Mouse (Mus musculus) midbrain, embryonic 11.5 days (tissue): ENCODE results near the gene Smtn. TPM values are rescaled to one million over a fixed set of nuclear protein-coding genes. Genes with fewer than 3 reads are reported as not detected.

Experiments
- ATAC-seq: fragments of 200-750 bp; cut with Nextera tagmentation; 2 replicates; pipeline ENCODE4 v1.8.0; 2017; ENCODE audit warnings: moderate TSS enrichment, moderate library complexity; ENCODE audit not compliant: low FRiP score
- DNase-seq: peaks from one replicate; pipeline ENCODE4 v3.0.0; 2015; ENCODE audit warnings: low spot score; ENCODE audit errors: missing footprints
- H3K27ac ChIP-seq: fragments of 300-500 bp; sonication (generic); 2 replicates; pipeline ENCODE4 v1.5.1; 2014; ENCODE audit warnings: low read depth, low read length
- H3K27me3 ChIP-seq: fragments of 300-500 bp; sonication (generic); 2 replicates; pipeline ENCODE4 v1.6.1; 2014; ENCODE audit warnings: mild to moderate bottlenecking, low read length, moderate library complexity, mixed read lengths; ENCODE audit not compliant: control insufficient read depth, insufficient read depth
- H3K36me3 ChIP-seq: fragments of 300-500 bp; sonication (generic); 2 replicates; pipeline ENCODE4 v1.6.1; 2014; ENCODE audit warnings: mild to moderate bottlenecking, low read length, moderate library complexity, mixed read lengths; ENCODE audit not compliant: control insufficient read depth, insufficient read depth
- H3K4me1 ChIP-seq: fragments of 300-500 bp; sonication (generic); 2 replicates; pipeline ENCODE4 v1.6.1; 2014; ENCODE audit warnings: low read length; ENCODE audit not compliant: control insufficient read depth, insufficient read depth
- H3K4me2 ChIP-seq: fragments of 300-500 bp; sonication (generic); 2 replicates; pipeline ENCODE4 v1.6.1; 2014; ENCODE audit warnings: mild to moderate bottlenecking, moderate library complexity
- H3K4me3 ChIP-seq: fragments of 300-500 bp; sonication (generic); 2 replicates; pipeline ENCODE4 v1.5.1; 2014; ENCODE audit warnings: low read depth, low read length
- H3K9ac ChIP-seq: fragments of 300-500 bp; sonication (generic); 2 replicates; pipeline ENCODE4 v1.6.1; 2014; ENCODE audit warnings: low read length
- H3K9me3 ChIP-seq: fragments of 300-500 bp; sonication (generic); 2 replicates; pipeline ENCODE4 v1.6.1; 2016; ENCODE audit warnings: low read length; ENCODE audit not compliant: control insufficient read depth
- WGBS: fragments of 180-500 bp; shearing (Covaris S2); extraction: QIAGEN DNeasy Blood & Tissue Kit; methylation state at CpG from one replicate; pipeline ENCODE4 v1.1.7; 2014; 5-methylcytosine and 5-hydroxymethylcytosine counted together
- polyA plus RNA-seq: library from polyadenylated mRNA; unstranded; fragments of >200 nt; fragmentation: Nextera tagmentation; extraction: Ambion mirVana; gene quantifications from 2 replicates; pipeline ENCODE4 v1.2.1, GENCODE M21; 2014

Smtn gene
- polyA plus RNA-seq, 1 experiment from 2014 or later = 27.1 TPM

GRCm38 (mm10) chr11:3533406-3533932, 6.9 kb downstream of the Smtn start:
- Histone ChIP-seq H3K27ac (no peak overlapping the region), H3K36me3 (peaks cover 5% of the 10 kb centered on the region; the same call in 1 of the 2 replicates), H3K27me3 (no peaks in the 10 kb centered on the region), H3K4me3 (no peak overlapping the region), H3K9ac (no peak overlapping the region), H3K9me3 (no peaks in the 10 kb centered on the region), H3K4me2 (no peak overlapping the region), H3K4me1 (peaks cover 9% of the 10 kb centered on the region)
- no peak for DNase-seq
- ATAC-seq = no peak
- WGBS = 90% methylated on average over 17 of the region's 17 CpGs

- no peaks in the 10 kb centered on the region for H3K27me3 ChIP-seq
- no peak overlapping the region for H3K27ac ChIP-seq
- peaks cover 8% of the 10 kb centered on the region for H3K4me1 ChIP-seq
- H3K9me3 ChIP-seq = no peaks in the 10 kb centered on the region
- 91% methylated on average over 16 of the region's 16 CpGs for WGBS
- DNase-seq (no peak), ATAC-seq (no peak)
- H3K4me2 ChIP-seq = no peak overlapping the region
- peaks cover 5% of the 10 kb centered on the region; the same call in 1 of the 2 replicates for H3K36me3 ChIP-seq
- no peak overlapping the region for H3K4me3 ChIP-seq
- H3K9ac ChIP-seq = no peak overlapping the region
Measured at GRCm38 (mm10) chr11:3532101-3532931, 8.1 kb downstream of the Smtn start.

GRCm38 (mm10) chr11:3531634-3532033, 8.8 kb downstream of the Smtn start:
- H3K36me3 ChIP-seq = peaks cover 5% of the 10 kb centered on the region; the same call in 1 of the 2 replicates
- no peak for DNase-seq
- H3K9ac ChIP-seq = no peak overlapping the region

GRCm38 (mm10) chr11:3530731-3531130, 9.7 kb downstream of the Smtn start:
- 96% methylated on average over 3 of the region's 3 CpGs for WGBS
- no peak for ATAC-seq
- peaks cover 5% of the 10 kb centered on the region; the same call in 1 of the 2 replicates for H3K36me3 ChIP-seq

More at GRCm38 (mm10) chr11:3531634-3532033, 8.8 kb downstream of the Smtn start:
- 81% methylated on average over 6 of the region's 6 CpGs for WGBS
- Histone ChIP-seq H3K4me3 (no peak overlapping the region), H3K27ac (no peak overlapping the region), H3K4me2 (no peak overlapping the region), H3K9me3 (no peaks in the 10 kb centered on the region), H3K27me3 (no peaks in the 10 kb centered on the region), H3K4me1 (peaks cover 8% of the 10 kb centered on the region)
- ATAC-seq = no peak

GRCm38 (mm10) chr11:3529476-3530252, 10.7 kb downstream of the Smtn start:
- H3K4me1 ChIP-seq = no peaks in the 10 kb centered on the region
- H3K27me3 ChIP-seq = no peaks in the 10 kb centered on the region
- ATAC-seq = no peak
- no peak overlapping the region for H3K27ac ChIP-seq
- H3K4me2 ChIP-seq = no peak overlapping the region
- DNase-seq = no peak
- H3K4me3 ChIP-seq = no peak overlapping the region
- H3K9ac ChIP-seq = no peak overlapping the region
- WGBS = 83% methylated on average over 20 of the region's 20 CpGs
- H3K9me3 ChIP-seq = no peaks in the 10 kb centered on the region
- peaks cover 5% of the 10 kb centered on the region; the same call in 1 of the 2 replicates for H3K36me3 ChIP-seq

More at GRCm38 (mm10) chr11:3530731-3531130, 9.7 kb downstream of the Smtn start:
- DNase-seq = no peak
- Histone ChIP-seq H3K9ac (no peak overlapping the region), H3K27me3 (no peaks in the 10 kb centered on the region), H3K9me3 (no peaks in the 10 kb centered on the region), H3K4me2 (no peak overlapping the region), H3K4me3 (no peak overlapping the region), H3K27ac (no peak overlapping the region), H3K4me1 (peaks cover 3% of the 10 kb centered on the region)

GRCm38 (mm10) chr11:3528208-3528607, 12.2 kb downstream of the Smtn start:
- ATAC-seq (no peak), DNase-seq (no peak)
- Histone ChIP-seq H3K27ac (no peak overlapping the region), H3K9ac (no peak overlapping the region), H3K36me3 (peaks cover 5% of the 10 kb centered on the region; the same call in 1 of the 2 replicates), H3K9me3 (no peaks in the 10 kb centered on the region), H3K27me3 (no peaks in the 10 kb centered on the region), H3K4me2 (no peak overlapping the region), H3K4me3 (no peak overlapping the region), H3K4me1 (no peaks in the 10 kb centered on the region)
- WGBS = 90% methylated on average over 6 of the region's 6 CpGs

- Histone ChIP-seq H3K4me2 (no peak overlapping the region), H3K27me3 (no peaks in the 10 kb centered on the region), H3K9ac (no peak overlapping the region), H3K27ac (no peak overlapping the region), H3K36me3 (peaks cover 5% of the 10 kb centered on the region; the same call in 1 of the 2 replicates), H3K9me3 (no peaks in the 10 kb centered on the region), H3K4me3 (no peak overlapping the region), H3K4me1 (no peaks in the 10 kb centered on the region)
- 80% methylated on average over 8 of the region's 8 CpGs for WGBS
- ATAC-seq (no peak), DNase-seq (no peak)
Measured at GRCm38 (mm10) chr11:3527766-3528165, 12.6 kb downstream of the Smtn start.

GRCm38 (mm10) chr11:3526979-3527738, 13.3 kb downstream of the Smtn start:
- no peaks in the 10 kb centered on the region for H3K4me1 ChIP-seq
- H3K4me3 ChIP-seq = no peak overlapping the region
- DNase-seq (no peak), ATAC-seq (no peak)
- H3K4me2 ChIP-seq = no peak overlapping the region
- peaks cover 5% of the 10 kb centered on the region for H3K36me3 ChIP-seq
- H3K9ac ChIP-seq = no peak overlapping the region
- no peaks in the 10 kb centered on the region for H3K9me3 ChIP-seq
- no peak overlapping the region for H3K27ac ChIP-seq
- no peaks in the 10 kb centered on the region for H3K27me3 ChIP-seq
- 91% methylated on average over 24 of the region's 24 CpGs for WGBS
